9 mouse cellular contexts compared by ENCODE assay signal in genomic region chr9:42652756-42653155, GRCm38 (mm10).
A peak's percentile ranks its signal among the peaks of the same experiment; 100 is the strongest.
DNase-seq lines count a peak whose midpoint lies in the region; ATAC-seq and TF ChIP-seq lines count a peak whose summit lies in the region.
"Had no signal": no experiment of that assay in that cellular context is flagged by ENCODE, and none has a peak within 500 bp of the region (broad histone marks: within the 10 kb centered on the region; RNA-seq: fewer than 3 reads in every experiment).

No protein-coding gene starts in this region.

- no peak overlapping the region for H3K4me3 ChIP-seq in lung, adult 2 months (replicated peaks; ENCODE audit: extremely low read depth, low read depth, low read length)
- H3K4me3 ChIP-seq in hindbrain, embryonic 13.5 days, result no peak overlapping the region
- H3K4me3 ChIP-seq: limb, embryonic 13.5 days had no signal

- 79% methylated on average over 2 of the region's 2 CpGs for WGBS in lung, adult 2 months
- WGBS in hindbrain, embryonic 13.5 days, result 74% methylated on average over 2 of the region's 2 CpGs

- no peak for TF ChIP-seq CTCF in lung, adult 2 months (IDR thresholded peaks at IDR 0.05; ENCODE audit: insufficient read depth, low read length)

- no peaks in the 10 kb centered on the region for H3K36me3 ChIP-seq in hindbrain, embryonic 13.5 days
- H3K36me3 ChIP-seq: limb, embryonic 13.5 days had no signal

- no peak overlapping the region for H3K27ac ChIP-seq in hindbrain, embryonic 13.5 days
- H3K27ac ChIP-seq: limb, embryonic 13.5 days had no signal

- intact Hi-C loops in heart, postnatal 14 days (cut with DNase I), result no loop called here
- intact Hi-C loops in heart, postnatal 25 days (cut with DNase I), result no loop called here

- no peak overlapping the region for H3K9ac ChIP-seq in hindbrain, embryonic 13.5 days
- H3K9ac ChIP-seq: limb, embryonic 13.5 days had no signal

- no peak overlapping the region for H3K4me2 ChIP-seq in hindbrain, embryonic 13.5 days
- H3K4me2 ChIP-seq: limb, embryonic 13.5 days had no signal

- no peaks in the 10 kb centered on the region for H3K4me1 ChIP-seq in lung, adult 2 months (ENCODE audit: control insufficient read depth, insufficient read depth, low read length)
- H3K4me1 ChIP-seq in hindbrain, embryonic 13.5 days (replicated peaks), result peaks cover 31% of the 10 kb centered on the region
- H3K4me1 ChIP-seq: limb, embryonic 13.5 days had no signal

- no peaks in the 10 kb centered on the region for H3K9me3 ChIP-seq in hindbrain, embryonic 13.5 days
- H3K9me3 ChIP-seq: limb, embryonic 13.5 days had no signal

- no peak for TF ChIP-seq POLR2A in lung, adult 2 months (IDR thresholded peaks at IDR 0.05; ENCODE audit: borderline replicate concordance, extremely low read depth, low read depth, low read length)

- H3K27me3 ChIP-seq in hindbrain, embryonic 13.5 days, result 0 out of 2 replicates have a peak, but pooled peaks cover 4% of the 10 kb centered on the region
- H3K27me3 ChIP-seq: limb, embryonic 13.5 days had no signal

- peak; percentile 27 to 56 for DNase-seq in heart, postnatal 14 days
- no peak for DNase-seq in heart, postnatal 25 days (ENCODE audit: low spot score)
- DNase-seq in ES-CJ7 (ENCODE audit: low read depth, low spot score), result peak; percentile 75
- DNase-seq in c-Kit-positive CD71-positive TER-119-positive erythroid progenitor cells, embryonic 14.5 days (ENCODE audit: low spot score), result peak; percentile 10
- DNase-seq in lung, adult 2 months, result peak; percentile 11
- DNase-seq in layer of hippocampus, adult 9-10 months (ENCODE audit: low spot score), result no peak
- DNase-seq in left cerebral cortex, adult 11 months (ENCODE audit: low spot score), result no peak

- ATAC-seq in hindbrain, embryonic 13.5 days (ENCODE audit: low FRiP score), result no peak

Comparison
In these comparisons a context has a peak if more than half of its experiments do, and no peak if none do; other contexts are left out.
1. DNase-seq: peak in heart, postnatal 14 days (2 of 2), ES-CJ7 (single experiment), c-Kit-positive CD71-positive TER-119-positive erythroid progenitor cells, embryonic 14.5 days (single experiment) and lung, adult 2 months (single experiment); none in heart, postnatal 25 days (single experiment), layer of hippocampus, adult 9-10 months (single experiment) and left cerebral cortex, adult 11 months (single experiment).